Mouse (Mus musculus) heart, postnatal 0 days (tissue): Measurements from ENCODE around the gene Atxn2.

Experiments used
- CTCF ChIP-seq: IDR thresholded peaks from 2 replicates; pipeline ENCODE4 v1.5.1; 2016; ENCODE audit warnings: antibody characterized with exemption, control low read depth, low read depth
- EP300 ChIP-seq: IDR thresholded peaks from 2 replicates; pipeline ENCODE4 v1.6.1; 2016; ENCODE audit warnings: antibody characterized with exemption, low read depth

- TF ChIP-seq EP300 (no peak), CTCF (no peak)
Measured at GRCm38 (mm10) chr5:121742915-121743314, 31.8 kb downstream of the Atxn2 start.
